Mouse (Mus musculus) 3T3-L1 (cell line): ENCODE results near the gene Tmub1.
A peak's percentile ranks its signal among the peaks of the same experiment; 100 is the strongest.
"Not testable (repeated sequence)": the region's sequence is repeated elsewhere in the genome, so short reads cannot be mapped to it uniquely, and the experiment has no call there.

Source experiments
- DNase-seq: peaks from one replicate; pipeline ENCODE4 v3.0.0-alpha.2; 2015; ENCODE audit warnings: low read depth, low spot score

Tmub1 gene

GRCm38 (mm10) chr5:24424004-24424781 lies 23.5 kb downstream of the Tmub1 start:
- no peak for DNase-seq

GRCm38 (mm10) chr5:24423129-24424003 lies 24.3 kb downstream of the Tmub1 start, which contains the start of the genes Cdk5 and Slc4a2:
TSS of gene Cdk5 (minus strand) at chr5:24423530.
TSS of gene Slc4a2 (plus strand) at chr5:24423837.
- DNase-seq, result peak; percentile 100

- DNase-seq, result no peak
These were observed 27.3 kb downstream of the Tmub1 start for GRCm38 (mm10) chr5:24420381-24420780.

GRCm38 (mm10) chr5:24417587-24417986 lies 30.1 kb downstream of the Tmub1 start:
- no peak for DNase-seq

- peak; percentile 73 for DNase-seq
These were observed 31.4 kb downstream of the Tmub1 start for GRCm38 (mm10) chr5:24416222-24416736.

- no peak for DNase-seq
These were observed 33.7 kb downstream of the Tmub1 start for GRCm38 (mm10) chr5:24413938-24414337.

- no peak for DNase-seq
These were observed 34.5 kb downstream of the Tmub1 start, which contains the start of gene Asic3 for GRCm38 (mm10) chr5:24413042-24413693. TSS of gene Asic3 (plus strand) at chr5:24413392.

GRCm38 (mm10) chr5:24412063-24412462 lies 35.6 kb downstream of the Tmub1 start:
- DNase-seq, result peak; percentile 63

- DNase-seq, result peak; percentile 52
These were observed 38.2 kb downstream of the Tmub1 start for GRCm38 (mm10) chr5:24409466-24409865.

- DNase-seq, result no peak
These were observed 39.0 kb downstream of the Tmub1 start for GRCm38 (mm10) chr5:24408651-24409050.

GRCm38 (mm10) chr5:24405389-24405876 lies 42.2 kb downstream of the Tmub1 start:
- no peak for DNase-seq

- peak; percentile 95 for DNase-seq
These were observed 42.9 kb downstream of the Tmub1 start for GRCm38 (mm10) chr5:24404594-24405360.

GRCm38 (mm10) chr5:24401969-24402368 lies 45.7 kb downstream of the Tmub1 start:
- no peak for DNase-seq

GRCm38 (mm10) chr5:24400911-24401605 lies 46.6 kb downstream of the Tmub1 start:
- DNase-seq, result peak; percentile 28

GRCm38 (mm10) chr5:24400362-24400761 lies 47.3 kb downstream of the Tmub1 start:
- DNase-seq, result no peak

- no peak for DNase-seq
These were observed 48.0 kb downstream of the Tmub1 start for GRCm38 (mm10) chr5:24399686-24400085.

- DNase-seq, result not testable (repeated sequence)
These were observed 51.4 kb downstream of the Tmub1 start for GRCm38 (mm10) chr5:24396254-24396653.
